Mouse (Mus musculus) ES-E14 (cell line): ENCODE measurements around the gene Hils1. TPM values are rescaled to one million over a fixed set of nuclear protein-coding genes. Genes with fewer than 3 reads are reported as not detected.

Experiments used
- DNase-seq: peaks from one replicate; pipeline ENCODE4 v3.0.0-alpha.2; 2013; ENCODE audit warnings: low read depth, low spot score
- H3K27ac ChIP-seq: 2 replicates; pipeline ENCODE4 v1.5.1; 2012; ENCODE audit warnings: low read depth, mild to moderate bottlenecking, low read length, moderate library complexity, mixed read lengths; ENCODE audit not compliant: poor library complexity, insufficient read depth, severe bottlenecking
- H3K36me3 ChIP-seq: 2 replicates; pipeline ENCODE4 v1.6.1; 2012; ENCODE audit warnings: mild to moderate bottlenecking, low read length, moderate library complexity, mixed read lengths; ENCODE audit not compliant: control insufficient read depth, poor library complexity, insufficient read depth, severe bottlenecking
- H3K4me1 ChIP-seq, 2 experiments: fragments of 150-350 bp in 1 of 2; sonication (generic) in 1 of 2; 2 replicates each; pipeline ENCODE4 v1.6.1; 2012; ENCODE audit warnings: low read length in 2 of 2, mild to moderate bottlenecking in 1 of 2, mixed read lengths in 1 of 2; ENCODE audit not compliant: control insufficient read depth in 2 of 2, insufficient read depth in 2 of 2, poor library complexity in 1 of 2
- H3K4me3 ChIP-seq, 2 experiments: fragments of 150-350 bp in 1 of 2; sonication (generic) in 1 of 2; 2 replicates each; pipeline ENCODE4 v1.5.1; 2012; ENCODE audit warnings: low read length in 2 of 2, low read depth in 1 of 2, mild to moderate bottlenecking in 1 of 2, mixed read lengths in 1 of 2; ENCODE audit not compliant: insufficient read depth in 1 of 2, poor library complexity in 1 of 2, severe bottlenecking in 1 of 2
- H3K9ac ChIP-seq: 2 replicates; pipeline ENCODE4 v1.6.1; 2012; ENCODE audit warnings: low read depth, mild to moderate bottlenecking, low read length, mixed read lengths; ENCODE audit not compliant: poor library complexity, insufficient read depth, severe bottlenecking
- H3K9me3 ChIP-seq: fragments of 150-350 bp; sonication (generic); 2 replicates; pipeline ENCODE4 v1.6.1; 2012; ENCODE audit warnings: low read depth, mild to moderate bottlenecking, low read length; ENCODE audit not compliant: control insufficient read depth, insufficient read depth
- CHD2 ChIP-seq: IDR thresholded peaks from 2 replicates; pipeline ENCODE4 v1.6.1; 2014; ENCODE audit warnings: mild to moderate bottlenecking, low read depth, low read length, inconsistent platforms
- HCFC1 ChIP-seq: IDR thresholded peaks from 2 replicates; pipeline ENCODE4 v1.6.1; 2012; ENCODE audit warnings: low read length, inconsistent platforms, borderline replicate concordance; ENCODE audit not compliant: insufficient read depth
- MAFK ChIP-seq: IDR thresholded peaks from 2 replicates; pipeline ENCODE4 v1.6.1; 2014; ENCODE audit warnings: mild to moderate bottlenecking, low read depth, low read length, inconsistent platforms; ENCODE audit not compliant: insufficient read depth
- ZC3H11A ChIP-seq: IDR thresholded peaks from 2 replicates; pipeline ENCODE4 v1.6.1; 2012; ENCODE audit warnings: low read depth, mild to moderate bottlenecking, inconsistent platforms, low read length, borderline replicate concordance
- ZNF384 ChIP-seq: IDR thresholded peaks from 2 replicates; pipeline ENCODE4 v1.6.1; 2012; ENCODE audit warnings: low read depth, low read length, inconsistent platforms
- in situ Hi-C, 2 experiments: fragments of 600-800 bp; cut with MboI; formaldehyde crosslinking; loops; one replicate each; pipeline ENCODE4 v1.15.1; 2025; ENCODE audit warnings: low sequenced_read_pairs in 2 of 2, inconsistent platforms in 1 of 2; ENCODE audit not compliant: unreplicated experiment in 2 of 2
- total RNA-seq: library from RNA; depleted of rRNA; stranded (reverse); fragments of 300-350 nt; gene quantifications from 2 replicates; pipeline ENCODE4 v1.2.3, GENCODE M21; 2012

Hils1 gene
- total RNA-seq, 1 experiment: not detected

DNA sequence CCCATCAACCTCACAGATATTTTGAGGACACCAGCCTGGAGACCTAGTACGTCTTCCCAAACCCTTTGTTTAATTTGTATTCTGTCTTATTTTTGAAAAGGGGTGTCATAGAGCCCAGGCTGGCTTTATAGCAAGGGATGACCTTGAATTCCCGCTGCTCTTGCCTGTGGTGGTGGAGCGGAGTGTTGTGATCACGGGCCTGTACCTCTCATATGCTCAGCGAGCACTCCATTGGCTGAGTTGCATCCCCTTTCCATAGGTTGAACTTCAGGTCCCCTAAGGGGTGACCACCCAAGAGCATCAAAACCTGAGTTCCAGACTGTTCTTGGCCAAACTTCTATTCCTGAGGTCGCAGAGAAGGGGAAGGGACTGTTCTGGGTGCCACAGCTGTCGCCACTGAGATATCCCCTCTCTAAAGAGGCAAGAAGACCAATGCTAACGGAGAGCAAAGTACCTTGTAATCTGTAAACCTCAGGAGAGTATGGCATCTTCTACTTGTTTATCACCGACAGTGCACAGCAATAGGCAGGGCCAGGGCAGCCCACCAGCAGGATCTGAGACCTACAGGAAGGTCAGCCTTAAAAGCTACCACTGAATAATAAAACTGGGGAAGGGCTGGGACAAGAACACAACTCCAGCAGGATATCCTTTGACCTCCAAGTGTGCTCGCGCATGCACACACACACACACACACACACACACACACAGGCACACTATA lies 12.2 kb downstream of the Hils1 start:
- Histone ChIP-seq H3K36me3 (no peaks in the 10 kb centered on the region), H3K4me3 (peak overlapping the region in 1 of 2 experiments; percentile 36; a peak in 1 of 4 replicates), H3K4me1 (peaks cover 0 to 2% of the 10 kb centered on the region in 2 experiments; a peak in 1 of 4 replicates), H3K9ac (no peak overlapping the region), H3K27ac (no peak overlapping the region), H3K9me3 (no peaks in the 10 kb centered on the region)
- DNase-seq: no peak
- in situ Hi-C loops: no loop called here
- TF ChIP-seq ZC3H11A (no peak), ZNF384 (no peak), MAFK (no peak), CHD2 (no peak), HCFC1 (no peak)

DNA sequence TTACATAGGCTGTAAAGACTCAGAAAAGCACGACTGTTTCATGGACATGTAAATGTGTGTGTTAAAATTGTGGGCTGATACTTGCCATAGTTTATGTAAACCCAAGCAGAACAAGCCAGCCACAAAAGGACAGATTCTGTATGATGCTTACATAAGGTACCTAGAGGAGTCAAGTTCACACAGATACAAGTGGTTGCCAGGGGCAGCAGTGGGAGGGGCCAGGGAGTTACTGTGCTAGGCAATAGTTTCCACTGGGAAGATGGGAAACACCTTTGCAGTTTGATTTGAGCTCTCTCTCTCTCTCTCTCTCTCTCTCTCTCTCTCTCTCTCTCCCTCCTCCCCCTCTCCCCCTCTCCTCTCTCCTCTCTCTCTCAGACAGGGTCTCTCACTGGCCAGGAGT lies 17.7 kb downstream of the Hils1 start:
- H3K36me3 ChIP-seq: no peaks in the 10 kb centered on the region
- DNase-seq: no peak
- in situ Hi-C loops: no loop called here
- no peaks in the 10 kb centered on the region for H3K9me3 ChIP-seq
- TF ChIP-seq ZNF384: no peak
- no peak for TF ChIP-seq HCFC1
- TF ChIP-seq ZC3H11A: no peak
- TF ChIP-seq MAFK: no peak
- TF ChIP-seq CHD2: no peak
- H3K27ac ChIP-seq: no peak overlapping the region
- peaks cover 3 to 25% of the 10 kb centered on the region in 2 experiments; a peak in 3 of 4 replicates for H3K4me1 ChIP-seq
- no peak overlapping the region for H3K4me3 ChIP-seq
- H3K9ac ChIP-seq: no peak overlapping the region

DNA sequence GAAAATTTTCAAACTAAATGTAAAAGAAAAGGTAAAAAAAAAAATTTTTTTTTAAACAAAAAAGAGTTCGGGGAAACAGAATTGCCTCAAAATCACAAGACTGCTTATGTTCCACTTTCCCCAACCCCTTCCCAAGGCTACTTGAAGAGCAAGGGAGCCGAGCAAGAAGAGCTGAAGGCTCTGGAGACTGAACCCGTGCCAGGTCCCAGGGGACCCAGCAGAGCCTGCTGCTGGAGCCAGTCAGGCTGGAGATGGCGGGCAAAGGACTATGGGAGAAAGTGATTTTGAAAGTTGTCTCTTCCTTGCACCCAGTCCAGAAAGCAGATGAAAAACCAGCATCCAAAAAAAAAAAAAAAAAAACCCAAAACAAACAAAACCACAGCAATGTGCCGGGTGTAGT lies 18.4 kb downstream of the Hils1 start:
- H3K9ac ChIP-seq: no peak overlapping the region
- in situ Hi-C loops: no loop called here
- no peaks in the 10 kb centered on the region for H3K36me3 ChIP-seq
- TF ChIP-seq CHD2 (no peak), ZC3H11A (no peak), HCFC1 (no peak), MAFK (no peak), ZNF384 (no peak)
- no peak for DNase-seq
- H3K4me3 ChIP-seq: no peak overlapping the region
- no peaks in the 10 kb centered on the region for H3K9me3 ChIP-seq
- H3K27ac ChIP-seq: no peak overlapping the region
- peaks cover 3 to 25% of the 10 kb centered on the region in 2 experiments; a peak in 3 of 4 replicates for H3K4me1 ChIP-seq

DNA sequence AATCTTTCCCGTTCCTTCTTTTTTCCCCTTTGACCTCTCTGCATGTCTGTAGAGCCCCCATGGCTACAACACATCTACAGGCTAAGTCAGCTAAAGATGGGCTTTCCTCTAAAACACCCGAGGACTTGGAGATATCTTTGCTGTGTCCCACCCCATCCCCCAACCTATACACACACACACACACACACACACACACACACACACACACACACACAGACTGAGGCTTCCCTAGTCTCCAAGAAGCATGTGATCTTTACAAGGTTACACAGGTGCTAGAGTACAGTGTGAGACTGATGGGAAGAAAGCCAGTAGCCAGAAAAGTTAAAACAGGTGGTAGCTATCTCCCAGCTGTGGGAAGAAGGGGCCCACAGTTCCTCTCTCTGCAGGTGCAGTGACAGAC lies 19.0 kb downstream of the Hils1 start:
- peaks cover 3 to 25% of the 10 kb centered on the region in 2 experiments; a peak in 3 of 4 replicates for H3K4me1 ChIP-seq
- in situ Hi-C loops: no loop called here
- no peak overlapping the region; the same call in 1 of the 2 replicates for H3K27ac ChIP-seq

More for the DNA sequence above, 19.0 kb downstream of the Hils1 start:
- TF ChIP-seq HCFC1 (no peak), ZC3H11A (no peak)
- Histone ChIP-seq H3K4me3 (no peak overlapping the region), H3K9me3 (no peaks in the 10 kb centered on the region), H3K36me3 (no peaks in the 10 kb centered on the region), H3K9ac (no peak overlapping the region)
- no peak for DNase-seq
